15 mouse cellular contexts compared by ENCODE assay signal in the genomic region with DNA sequence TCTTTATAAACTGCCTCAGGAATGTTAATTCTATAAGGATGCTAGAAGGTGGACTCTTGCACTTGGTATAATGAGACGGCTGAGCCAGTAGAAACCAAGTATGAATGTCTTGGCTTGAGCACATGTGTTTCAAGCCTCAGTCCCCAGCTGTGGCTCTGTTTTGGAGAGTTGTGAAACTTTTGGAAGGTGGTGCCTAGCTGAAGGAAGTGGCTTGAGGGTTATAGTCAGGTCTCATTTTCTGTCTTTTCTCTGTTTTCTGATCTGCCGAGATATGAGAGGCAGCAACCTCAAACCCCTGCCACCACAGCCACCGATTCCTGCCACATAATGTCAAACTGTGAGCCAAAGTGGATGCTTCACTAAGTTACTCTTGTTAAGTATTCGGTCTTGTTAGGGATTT.
"Had no signal": no experiment of that assay in that cellular context is flagged by ENCODE, and none has a peak within 500 bp of the region (broad histone marks: within the 10 kb centered on the region; RNA-seq: fewer than 3 reads in every experiment).

No protein-coding gene starts in this region.

- H3K27me3 ChIP-seq: intestine, embryonic 15.5 days; limb, embryonic 12.5 days; lung, embryonic 15.5 days had no signal

- ATAC-seq: intestine, embryonic 15.5 days; midbrain, embryonic 16.5 days had no signal

- H3K36me3 ChIP-seq: intestine, embryonic 15.5 days; lung, embryonic 15.5 days; midbrain, embryonic 12.5 days had no signal

- H3K4me3 ChIP-seq: intestine, embryonic 15.5 days; layer of hippocampus, adult 2 months; limb, embryonic 12.5 days; liver, embryonic 13.5 days; lung, embryonic 15.5 days; midbrain, embryonic 12.5 days had no signal

- DNase-seq: kidney, adult 18-20 months; kidney, postnatal 10 days; kidney, postnatal 4 days; liver; liver, embryonic 13.5 days; liver, postnatal 0 days; lung, postnatal 14 days; right cerebral cortex, adult 18-20 months; right cerebral cortex, postnatal 25 days had no signal

- H3K27ac ChIP-seq: intestine, embryonic 15.5 days; layer of hippocampus, adult 2 months; limb, embryonic 12.5 days; liver, embryonic 13.5 days; lung, embryonic 15.5 days; midbrain, embryonic 12.5 days had no signal
